Mouse (Mus musculus) embryonic facial prominence, embryonic 10.5 days (tissue): Measurements from ENCODE around the gene Hist1h2ae. TPM values are rescaled to one million over a fixed set of nuclear protein-coding genes. Genes with fewer than 3 reads are reported as not detected.
"Not testable (repeated sequence)": the region's sequence is repeated elsewhere in the genome, so short reads cannot be mapped to it uniquely, and the experiment has no call there.

Experiments used
- DNase-seq: peaks from one replicate; pipeline ENCODE4 v3.0.0-alpha.2; 2017; ENCODE audit warnings: low spot score
- H3K27ac ChIP-seq: fragments of 300-500 bp; sonication (generic); replicated peaks from 2 replicates; pipeline ENCODE4 v1.5.1; 2016; ENCODE audit warnings: mild to moderate bottlenecking
- H3K27me3 ChIP-seq: fragments of 300-500 bp; sonication (generic); replicated peaks from 2 replicates; pipeline ENCODE4 v1.6.1; 2016; ENCODE audit warnings: low read depth, mild to moderate bottlenecking; ENCODE audit not compliant: poor library complexity, severe bottlenecking
- H3K36me3 ChIP-seq: fragments of 300-500 bp; sonication (generic); replicated peaks from 2 replicates; pipeline ENCODE4 v1.6.1; 2016; ENCODE audit warnings: mild to moderate bottlenecking, moderate library complexity
- H3K4me1 ChIP-seq: fragments of 300-500 bp; sonication (generic); 2 replicates; pipeline ENCODE4 v1.6.1; 2016
- H3K4me3 ChIP-seq: fragments of 300-500 bp; sonication (generic); 2 replicates; pipeline ENCODE4 v1.5.1; 2016; ENCODE audit warnings: mild to moderate bottlenecking, moderate library complexity
- H3K9me3 ChIP-seq: fragments of 300-500 bp; sonication (generic); 2 replicates; pipeline ENCODE4 v1.6.1; 2016; ENCODE audit warnings: mild to moderate bottlenecking
- WGBS: fragments of 180-500 bp; shearing (Covaris S2); methylation state at CpG from one replicate; pipeline ENCODE4 v1.1.7; 2016; 5-methylcytosine and 5-hydroxymethylcytosine counted together
- polyA plus RNA-seq: library from polyadenylated mRNA; unstranded; fragments of >200 nt; fragmentation: Nextera tagmentation; extraction: Ambion mirVana; gene quantifications from 2 replicates; pipeline ENCODE4 v1.2.1, GENCODE M21; 2016

The Hist1h2ae gene
- polyA plus RNA-seq, 1 experiment from 2014 or later, result 97.7 TPM

DNA sequence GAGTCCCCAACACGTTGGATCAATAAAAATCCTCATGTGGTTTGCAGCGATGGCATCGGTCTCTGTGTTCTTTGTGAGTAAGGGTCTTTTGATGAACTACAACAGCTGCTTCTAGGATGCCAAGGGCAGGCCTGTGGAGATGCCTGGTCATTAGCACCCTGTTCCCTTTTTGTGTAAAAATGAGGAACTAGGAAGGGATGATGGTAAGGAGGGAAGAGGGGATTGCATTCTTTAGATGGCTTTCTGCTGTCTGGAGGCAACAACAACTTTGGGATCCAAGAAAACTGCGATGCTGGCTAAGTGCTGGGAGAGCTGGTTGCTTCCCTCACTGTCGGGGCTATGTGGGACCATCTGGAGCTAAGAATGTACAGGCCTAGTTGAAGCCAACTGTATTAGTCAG, 32.8 kb downstream of the Hist1h2ae start:
- Histone ChIP-seq H3K27me3 (no peaks in the 10 kb centered on the region), H3K4me1 (peaks cover 31% of the 10 kb centered on the region), H3K9me3 (no peaks in the 10 kb centered on the region), H3K4me3 (peak overlapping the region; percentile 35; the same call in 1 of the 2 replicates), H3K36me3 (no peaks in the 10 kb centered on the region), H3K27ac (peak overlapping the region; percentile 66)
- WGBS, result 81% methylated on average over 5 of the region's 5 CpGs
- no peak for DNase-seq

DNA sequence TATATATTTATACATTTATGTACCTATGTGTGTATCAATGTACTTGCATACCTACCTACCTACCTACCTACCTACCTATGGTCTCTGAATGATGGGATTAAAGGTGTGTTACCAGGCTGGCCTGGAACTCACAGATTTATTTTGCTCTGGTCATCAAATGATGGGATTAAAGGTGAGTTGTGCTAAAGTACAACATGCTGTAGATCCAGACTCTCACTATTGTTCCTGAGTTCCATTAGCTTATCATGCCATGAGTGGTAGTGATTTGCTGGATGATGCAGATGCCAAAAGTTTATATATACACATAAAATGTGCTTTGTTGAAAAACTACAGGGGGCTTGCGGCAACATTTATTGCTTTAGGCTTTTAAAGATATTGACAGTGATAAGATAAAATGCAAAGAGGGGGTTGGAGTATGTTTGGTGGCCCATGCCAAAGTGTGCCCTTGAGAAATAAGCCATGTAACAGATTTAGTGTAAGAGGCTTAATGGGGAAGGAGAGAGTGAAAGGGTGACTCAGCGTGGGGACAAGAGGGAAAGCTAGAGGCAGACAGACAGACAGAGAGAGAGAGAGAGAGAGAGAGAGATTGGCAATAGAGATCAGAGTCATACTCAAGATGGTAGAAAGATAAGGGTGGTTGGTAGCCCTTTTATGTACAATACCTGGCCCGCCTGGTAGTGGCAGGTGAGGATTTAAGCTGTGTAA, 33.9 kb downstream of the Hist1h2ae start:
- Histone ChIP-seq H3K27ac (peak overlapping the region; percentile 94), H3K4me3 (peak overlapping the region; percentile 60), H3K36me3 (no peaks in the 10 kb centered on the region), H3K9me3 (no peaks in the 10 kb centered on the region), H3K4me1 (peaks cover 38% of the 10 kb centered on the region), H3K27me3 (no peaks in the 10 kb centered on the region)
- DNase-seq, result no peak
- 81% methylated on average over 3 of the region's 3 CpGs for WGBS

DNA sequence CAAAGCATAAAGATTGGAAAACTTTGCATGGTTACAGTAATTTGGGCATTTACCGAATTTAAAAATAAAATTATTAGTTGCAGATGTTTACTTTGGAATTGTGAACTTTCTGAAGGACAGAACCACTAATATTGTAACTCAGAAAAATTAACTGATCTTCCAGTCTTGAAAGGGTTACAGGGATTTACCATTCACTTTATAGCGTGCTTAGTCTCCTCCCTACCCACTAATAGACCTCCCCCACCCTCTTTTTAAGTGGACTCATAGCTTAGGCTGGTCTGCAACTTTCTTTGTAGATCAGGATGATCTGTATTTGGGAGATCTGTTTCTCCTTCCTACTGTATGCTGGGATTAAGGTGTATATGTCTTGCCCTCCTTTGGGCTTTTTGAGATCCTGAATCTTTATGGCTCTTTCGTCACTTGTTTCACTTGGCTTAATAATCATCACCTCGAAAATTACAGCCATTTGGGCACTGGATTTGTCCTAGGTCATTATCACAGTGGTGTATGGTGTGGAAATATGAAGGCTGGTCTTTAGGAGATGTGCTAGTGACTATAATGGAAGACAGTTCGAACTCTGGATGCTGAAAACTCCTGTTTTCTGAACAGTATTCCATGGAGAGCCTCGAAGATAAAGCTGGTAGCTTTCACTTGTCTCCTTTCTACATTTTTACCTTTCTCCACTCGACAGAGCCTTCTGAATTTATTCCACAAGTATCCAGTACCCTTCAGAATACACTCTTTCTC, 34.8 kb downstream of the Hist1h2ae start:
- Histone ChIP-seq H3K27me3 (no peaks in the 10 kb centered on the region), H3K27ac (peak overlapping the region; percentile 94), H3K9me3 (no peaks in the 10 kb centered on the region), H3K36me3 (no peaks in the 10 kb centered on the region), H3K4me3 (peak overlapping the region; percentile 60), H3K4me1 (peaks cover 35% of the 10 kb centered on the region)
- WGBS, result 24% methylated on average over 7 of the region's 7 CpGs
- no peak for DNase-seq

DNA sequence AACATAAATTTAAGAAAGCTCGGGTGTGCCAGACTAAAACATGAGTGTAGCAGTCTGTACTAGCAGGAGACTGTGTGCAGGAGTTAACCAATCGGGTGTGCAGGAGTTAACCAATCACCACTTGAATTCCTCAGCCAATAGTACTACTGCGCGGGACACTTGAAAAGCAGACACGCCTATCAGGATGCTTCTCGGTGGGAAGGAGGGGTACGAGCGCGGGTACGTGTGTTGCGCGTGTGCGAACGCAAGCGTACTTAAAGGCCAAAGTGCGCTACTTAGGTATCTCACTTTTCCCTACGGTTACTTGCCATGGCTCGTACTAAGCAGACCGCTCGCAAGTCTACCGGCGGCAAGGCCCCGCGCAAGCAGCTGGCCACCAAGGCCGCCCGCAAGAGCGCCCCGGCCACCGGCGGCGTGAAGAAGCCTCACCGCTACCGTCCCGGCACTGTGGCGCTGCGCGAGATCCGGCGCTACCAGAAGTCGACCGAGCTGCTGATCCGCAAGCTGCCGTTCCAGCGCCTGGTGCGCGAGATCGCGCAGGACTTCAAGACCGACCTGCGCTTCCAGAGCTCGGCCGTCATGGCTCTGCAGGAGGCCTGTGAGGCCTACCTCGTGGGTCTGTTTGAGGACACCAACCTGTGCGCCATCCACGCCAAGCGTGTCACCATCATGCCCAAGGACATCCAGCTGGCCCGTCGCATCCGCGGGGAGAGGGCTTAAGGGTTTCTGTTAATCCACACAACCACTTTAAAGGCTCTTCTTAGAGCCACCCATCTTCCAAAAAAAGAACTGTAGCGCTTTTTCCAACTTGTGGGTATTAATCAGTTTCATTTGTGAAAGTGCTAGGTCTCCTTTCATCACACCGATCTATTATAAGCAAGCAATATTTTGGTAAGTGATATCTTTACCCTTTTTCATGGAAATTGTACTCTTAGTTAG, 35.6 kb downstream of the Hist1h2ae start, which contains the start of gene Hist1h3g:
Hist1h3g (plus strand) TSS at position 286 of the 939 bp plus-strand sequence.
- H3K27ac ChIP-seq, result peak within 1 kb of the TSS; percentile 94
- H3K4me3 ChIP-seq, result peak within 1 kb of the TSS; percentile 60
- H3K4me1 ChIP-seq, result peaks cover 35% of the 10 kb centered on the region
- DNase-seq, result peak; percentile 92
- not testable (repeated sequence) for H3K27me3 ChIP-seq, H3K9me3 ChIP-seq, H3K36me3 ChIP-seq
- WGBS, result under 1% methylated on average over 53 of the region's 62 CpGs

DNA sequence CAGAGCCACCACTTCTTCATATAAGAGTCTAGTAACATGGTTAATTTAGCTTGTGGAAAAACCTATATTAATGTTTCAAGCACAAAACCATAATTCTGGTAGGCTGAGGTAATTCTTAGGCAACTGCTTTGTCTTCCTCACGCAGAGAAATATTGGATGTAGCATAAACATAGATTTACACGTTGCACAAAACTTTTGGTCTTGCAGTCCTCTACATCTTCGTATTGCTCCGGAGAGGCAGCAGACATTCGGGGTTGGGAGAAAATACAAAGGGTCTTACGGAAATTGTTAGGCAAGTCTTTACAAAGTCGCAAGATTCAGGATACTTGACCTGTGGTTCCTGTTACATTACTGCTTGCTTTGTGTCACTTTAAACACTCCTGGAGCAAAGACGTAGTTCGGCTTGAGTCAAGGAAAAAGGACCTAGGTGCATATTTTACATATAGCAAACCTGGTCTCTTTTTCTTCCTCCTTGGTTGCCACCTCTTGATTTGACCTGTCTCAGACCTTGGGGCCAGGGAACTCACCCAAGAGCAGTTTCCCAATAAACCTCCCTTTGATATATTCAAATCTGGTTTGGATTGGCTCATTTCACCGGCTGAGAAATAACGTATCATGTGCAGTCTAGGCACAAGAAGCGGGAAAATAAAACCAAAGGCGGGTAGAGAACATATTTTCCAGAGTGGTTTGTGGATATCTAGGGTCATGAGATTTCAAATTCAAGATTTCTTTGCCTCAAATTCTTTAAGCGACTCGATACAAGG, 36.5 kb downstream of the Hist1h2ae start:
- peak overlapping the region; percentile 94 for H3K27ac ChIP-seq
- H3K4me1 ChIP-seq, result peaks cover 36% of the 10 kb centered on the region
- no peaks in the 10 kb centered on the region for H3K36me3 ChIP-seq
- no peaks in the 10 kb centered on the region for H3K9me3 ChIP-seq
- DNase-seq, result peak; percentile 59
- WGBS, result under 1% methylated on average over 15 of the region's 15 CpGs
- no peaks in the 10 kb centered on the region for H3K27me3 ChIP-seq
- peak overlapping the region; percentile 60 for H3K4me3 ChIP-seq

DNA sequence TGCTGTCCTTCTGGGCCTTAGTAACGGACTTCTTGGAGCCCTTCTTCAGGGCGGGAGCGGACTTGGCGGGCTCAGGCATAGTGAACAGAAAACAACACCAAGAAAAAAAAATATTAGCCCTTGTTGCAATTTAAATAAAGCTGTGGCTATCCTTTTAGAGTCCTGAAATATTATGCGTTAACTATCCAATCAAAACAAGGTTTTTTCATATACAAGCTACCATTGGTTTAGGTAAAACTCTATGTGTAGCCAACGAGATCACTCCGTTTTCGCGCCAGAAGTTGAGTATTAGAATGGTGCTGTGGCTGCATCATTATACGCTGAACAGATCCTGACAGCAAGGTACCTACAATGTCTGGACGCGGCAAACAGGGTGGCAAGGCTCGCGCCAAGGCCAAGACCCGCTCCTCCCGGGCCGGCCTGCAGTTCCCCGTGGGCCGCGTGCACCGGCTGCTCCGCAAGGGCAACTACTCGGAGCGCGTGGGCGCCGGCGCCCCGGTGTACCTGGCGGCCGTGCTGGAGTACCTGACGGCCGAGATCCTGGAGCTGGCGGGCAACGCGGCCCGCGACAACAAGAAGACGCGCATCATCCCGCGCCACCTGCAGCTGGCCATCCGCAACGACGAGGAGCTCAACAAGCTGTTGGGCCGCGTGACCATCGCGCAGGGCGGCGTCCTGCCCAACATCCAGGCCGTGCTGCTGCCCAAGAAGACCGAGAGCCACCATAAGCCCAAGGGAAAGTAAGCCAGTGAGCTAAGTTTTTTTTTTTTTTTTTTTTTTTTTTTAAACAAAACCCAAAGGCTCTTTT, 37.3 kb downstream of the Hist1h2ae start, which contains the start of gene Hist1h2af:
Hist1h2af (plus strand) TSS at position 347 of the 808 bp plus-strand sequence.
- H3K36me3 ChIP-seq, H3K27me3 ChIP-seq, H3K9me3 ChIP-seq: not testable (repeated sequence)
- peak within 1 kb of the TSS; percentile 60 for H3K4me3 ChIP-seq
- peaks cover 43% of the 10 kb centered on the region for H3K4me1 ChIP-seq
- DNase-seq, result peak; percentile 84
- under 1% methylated on average over 33 of the region's 53 CpGs for WGBS
- H3K27ac ChIP-seq, result peak within 1 kb of the TSS; percentile 94

DNA sequence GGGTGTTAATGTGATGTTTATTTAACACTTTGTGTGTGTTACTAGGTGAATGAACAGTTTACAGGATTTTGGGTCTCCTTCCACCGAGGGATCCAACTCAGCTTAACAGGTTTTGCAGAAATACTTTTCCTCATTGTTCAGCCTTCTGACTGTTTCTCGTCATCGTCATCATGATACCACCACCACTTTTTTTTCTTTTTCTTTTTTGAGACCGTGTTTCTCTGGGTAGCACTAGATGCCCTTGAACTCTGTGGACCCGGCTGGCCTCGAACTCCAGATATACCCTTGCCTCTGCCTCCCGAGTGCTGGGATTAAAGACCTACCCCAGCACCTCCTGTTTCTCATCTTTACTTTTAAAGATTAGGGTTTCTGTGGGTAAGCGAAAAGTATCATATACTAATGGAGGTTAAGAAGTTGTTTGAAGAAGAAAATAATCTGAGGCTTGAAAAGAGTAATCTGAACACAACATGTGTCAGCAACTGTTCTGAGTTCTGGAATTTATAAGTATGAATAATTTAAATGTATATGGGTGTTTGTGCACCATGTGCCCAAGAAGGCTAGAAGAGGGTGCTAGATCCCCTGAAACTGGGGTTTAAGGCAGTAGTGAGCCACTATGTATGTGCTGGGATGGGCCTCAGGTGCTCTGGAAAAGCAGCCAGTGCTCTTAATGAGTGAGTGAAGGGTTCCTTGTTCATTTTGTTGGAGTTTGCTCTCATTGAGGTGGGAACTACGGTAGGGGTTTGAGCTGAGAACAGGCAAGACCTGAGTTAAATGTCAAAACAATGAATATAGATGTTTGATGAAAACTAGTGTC, 38.6 kb downstream of the Hist1h2ae start:
- Histone ChIP-seq H3K27me3 (no peaks in the 10 kb centered on the region), H3K27ac (peak overlapping the region; percentile 94), H3K9me3 (no peaks in the 10 kb centered on the region), H3K36me3 (no peaks in the 10 kb centered on the region), H3K4me1 (peaks cover 35% of the 10 kb centered on the region), H3K4me3 (peak overlapping the region; percentile 60)
- WGBS, result 26% methylated on average over 9 of the region's 9 CpGs
- peak; percentile 53 for DNase-seq

DNA sequence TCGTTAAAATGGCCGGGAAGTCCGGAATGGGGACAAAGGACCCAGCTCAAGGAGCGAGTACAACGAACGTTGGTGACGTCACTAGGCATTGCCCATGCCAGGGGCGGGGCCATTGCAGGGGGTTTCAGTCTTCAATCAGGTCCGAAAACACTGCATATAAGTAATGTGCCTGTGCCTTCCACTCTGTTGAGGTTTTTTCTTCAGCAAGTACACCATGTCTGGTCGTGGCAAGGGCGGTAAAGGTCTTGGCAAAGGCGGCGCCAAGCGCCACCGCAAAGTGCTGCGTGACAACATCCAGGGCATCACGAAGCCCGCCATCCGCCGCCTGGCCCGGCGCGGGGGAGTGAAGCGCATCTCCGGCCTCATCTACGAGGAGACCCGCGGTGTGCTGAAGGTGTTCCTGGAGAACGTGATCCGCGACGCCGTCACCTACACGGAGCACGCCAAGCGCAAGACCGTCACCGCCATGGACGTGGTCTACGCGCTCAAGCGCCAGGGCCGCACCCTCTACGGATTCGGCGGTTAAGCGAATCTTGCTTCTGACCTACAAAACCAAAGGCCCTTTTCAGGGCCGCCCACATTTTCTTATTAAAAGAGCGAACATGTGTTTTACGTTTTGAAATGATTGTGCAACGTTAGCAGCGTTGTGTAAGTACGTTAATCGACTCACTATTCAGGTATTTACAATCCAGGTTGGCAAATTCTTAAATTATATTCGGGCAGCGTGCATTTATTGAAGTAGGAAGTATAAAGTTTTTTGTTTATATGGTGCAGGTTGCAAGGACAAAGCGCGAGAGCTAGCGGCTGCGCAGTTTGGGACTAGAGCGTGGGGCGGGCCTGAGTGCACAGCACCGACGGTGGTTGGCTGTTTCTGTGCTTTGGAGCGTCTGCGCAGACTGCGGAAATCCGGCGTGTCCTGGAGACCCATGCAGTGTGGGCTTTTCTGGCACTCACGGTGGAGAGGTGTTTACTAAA, 39.8 kb downstream of the Hist1h2ae start, which contains the start of gene Hist1h4h:
Hist1h4h (plus strand) TSS at position 150 of the 975 bp plus-strand sequence.
- peak; percentile 95 for DNase-seq
- Histone ChIP-seq H3K9me3 (no peaks in the 10 kb centered on the region), H3K27me3 (no peaks in the 10 kb centered on the region), H3K27ac (peak within 1 kb of the TSS; percentile 94), H3K4me1 (peaks cover 31% of the 10 kb centered on the region), H3K36me3 (no peaks in the 10 kb centered on the region), H3K4me3 (peak within 1 kb of the TSS; percentile 60)
- under 1% methylated on average over 67 of the region's 70 CpGs for WGBS

DNA sequence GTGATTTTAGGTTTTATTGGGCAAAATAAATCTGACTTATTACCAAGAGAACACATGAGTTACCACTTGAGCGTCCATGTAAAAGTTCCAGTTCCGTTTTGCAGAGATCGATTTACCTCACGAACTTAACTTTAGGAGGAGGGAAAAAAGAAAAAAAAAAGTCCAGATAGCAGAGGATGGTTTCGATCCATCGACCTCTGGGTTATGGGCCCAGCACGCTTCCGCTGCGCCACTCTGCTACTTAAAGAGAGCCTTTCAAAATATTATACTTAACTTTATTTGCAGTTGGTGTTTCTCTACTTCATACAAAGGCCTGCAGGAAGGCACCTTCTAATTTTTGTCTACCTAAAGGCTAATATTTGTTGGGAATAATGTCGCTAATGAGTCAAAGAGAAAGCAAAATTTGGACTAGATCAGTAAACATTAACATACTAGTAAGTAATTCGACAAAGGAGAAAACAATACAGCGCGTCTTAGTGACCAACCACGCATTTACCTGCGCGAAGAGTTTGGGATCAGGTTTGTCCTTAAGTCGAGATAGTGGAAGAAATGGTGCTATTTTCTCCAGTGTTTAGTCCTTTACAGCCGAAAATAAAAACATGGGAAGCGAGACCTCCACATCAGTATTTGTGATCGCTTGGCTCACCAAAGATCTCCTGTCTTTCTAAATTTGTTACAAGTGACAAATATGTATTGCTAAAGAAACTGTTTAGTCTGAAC, 40.7 kb downstream of the Hist1h2ae start:
- DNase-seq, result peak; percentile 66
- Histone ChIP-seq H3K9me3 (no peaks in the 10 kb centered on the region), H3K4me3 (peak overlapping the region; percentile 60)

More for the DNA sequence above, 40.7 kb downstream of the Hist1h2ae start:
- H3K4me1 ChIP-seq, result peaks cover 34% of the 10 kb centered on the region
- H3K36me3 ChIP-seq, result no peaks in the 10 kb centered on the region
- H3K27ac ChIP-seq, result peak overlapping the region; percentile 94
- H3K27me3 ChIP-seq, result no peaks in the 10 kb centered on the region
- under 1% methylated on average over 20 of the region's 20 CpGs for WGBS
